Mouse (Mus musculus) hindbrain, embryonic 11.5 days (tissue): ENCODE results near the gene Olfr1057. TPM values are rescaled to one million over a fixed set of nuclear protein-coding genes. Genes with fewer than 3 reads are reported as not detected.

Source experiments
- ATAC-seq: fragments of 200-750 bp; cut with Nextera tagmentation; 2 replicates; pipeline ENCODE4 v1.8.0; 2017; ENCODE audit warnings: mild to moderate bottlenecking, moderate TSS enrichment, moderate library complexity; ENCODE audit not compliant: low FRiP score
- DNase-seq: peaks from one replicate; pipeline ENCODE4 v3.0.0-alpha.2; 2015; ENCODE audit warnings: low spot score
- H3K27ac ChIP-seq: fragments of 300-500 bp; sonication (generic); 2 replicates; pipeline ENCODE4 v1.5.1; 2014; ENCODE audit warnings: mild to moderate bottlenecking, low read depth, low read length
- H3K27me3 ChIP-seq: fragments of 300-500 bp; sonication (generic); 2 replicates; pipeline ENCODE4 v1.6.1; 2014; ENCODE audit warnings: mild to moderate bottlenecking, low read length, moderate library complexity, mixed read lengths; ENCODE audit not compliant: control insufficient read depth, insufficient read depth
- H3K36me3 ChIP-seq: fragments of 300-500 bp; sonication (generic); 2 replicates; pipeline ENCODE4 v1.6.1; 2014; ENCODE audit warnings: mild to moderate bottlenecking, low read length, moderate library complexity, mixed read lengths; ENCODE audit not compliant: control insufficient read depth, insufficient read depth
- H3K4me1 ChIP-seq: fragments of 300-500 bp; sonication (generic); replicated peaks from 2 replicates; pipeline ENCODE4 v1.6.1; 2014; ENCODE audit warnings: low read length, mixed read lengths; ENCODE audit not compliant: control insufficient read depth, insufficient read depth
- H3K4me2 ChIP-seq: fragments of 300-500 bp; sonication (generic); replicated peaks from 2 replicates; pipeline ENCODE4 v1.6.1; 2014; ENCODE audit warnings: mild to moderate bottlenecking, low read depth, low read length
- H3K4me3 ChIP-seq: fragments of 300-500 bp; sonication (generic); 2 replicates; pipeline ENCODE4 v1.5.1; 2014; ENCODE audit warnings: low read depth, low read length
- H3K9ac ChIP-seq: fragments of 300-500 bp; sonication (generic); 2 replicates; pipeline ENCODE4 v1.6.1; 2014; ENCODE audit warnings: low read depth, low read length
- H3K9me3 ChIP-seq: fragments of 300-500 bp; sonication (generic); 2 replicates; pipeline ENCODE4 v1.6.1; 2016; ENCODE audit warnings: low read length; ENCODE audit not compliant: control insufficient read depth
- WGBS: fragments of 180-500 bp; shearing (Covaris S2); extraction: QIAGEN DNeasy Blood & Tissue Kit; methylation state at CpG from one replicate; pipeline ENCODE4 v1.1.7; 2014; 5-methylcytosine and 5-hydroxymethylcytosine counted together
- polyA plus RNA-seq: library from polyadenylated mRNA; unstranded; fragments of >200 nt; fragmentation: Nextera tagmentation; extraction: Ambion mirVana; gene quantifications from 2 replicates; pipeline ENCODE4 v1.2.1, GENCODE M21; 2014

Olfr1057 gene
- polyA plus RNA-seq, 1 experiment from 2014 or later = not detected

- H3K9ac ChIP-seq = no peak within 1 kb of the TSS
- ATAC-seq = no peak
- no peaks in the 10 kb centered on the region for H3K9me3 ChIP-seq
- no peak for DNase-seq
- no peak within 1 kb of the TSS for H3K27ac ChIP-seq
- no peak within 1 kb of the TSS for H3K4me2 ChIP-seq
- no peaks in the 10 kb centered on the region for H3K27me3 ChIP-seq
- H3K4me3 ChIP-seq = no peak within 1 kb of the TSS
- H3K36me3 ChIP-seq = no peaks in the 10 kb centered on the region
- WGBS = 95% methylated on average over 3 of the region's 3 CpGs
- H3K4me1 ChIP-seq = no peaks in the 10 kb centered on the region
These were observed 42.9 kb downstream of the Olfr1057 start, which contains the start of gene Olfr1054 for GRCm38 (mm10) chr2:86335333-86335732. Gene Olfr1054, minus strand, starts transcription at chr2:86335433.

Other genes starting within 250 kb of the Olfr1057 start
- gene Olfr1039, start 242.5 kb downstream of the Olfr1057 start, polyA plus RNA-seq = not detected in 2 replicates
- gene Olfr1040, start 231.7 kb downstream of the Olfr1057 start, polyA plus RNA-seq = not detected in 2 replicates
- not detected in 2 replicates for gene Olfr1042, start 216.6 kb downstream of the Olfr1057 start, polyA plus RNA-seq
- not detected in 2 replicates for gene Olfr1043, start 210.9 kb downstream of the Olfr1057 start, polyA plus RNA-seq
- not detected in 2 replicates for gene Olfr1044, start 200.6 kb downstream of the Olfr1057 start, polyA plus RNA-seq
- gene Olfr52, start 192.7 kb downstream of the Olfr1057 start, polyA plus RNA-seq = not detected in 2 replicates
- not detected in 2 replicates for gene Olfr1045, start 175.4 kb downstream of the Olfr1057 start, polyA plus RNA-seq
- gene Olfr1046, start 159.1 kb downstream of the Olfr1057 start, polyA plus RNA-seq = not detected in 2 replicates
- gene Olfr1047, start 147.0 kb downstream of the Olfr1057 start, polyA plus RNA-seq = not detected in 2 replicates
- gene Olfr1048, start 138.1 kb downstream of the Olfr1057 start, polyA plus RNA-seq = not detected in 2 replicates
- gene Olfr1049, start 120.1 kb downstream of the Olfr1057 start, polyA plus RNA-seq = not detected in 2 replicates
- not detected in 2 replicates for gene Olfr1051, start 99.3 kb downstream of the Olfr1057 start, polyA plus RNA-seq
- not detected in 2 replicates for gene Olfr1052, start 85.9 kb downstream of the Olfr1057 start, polyA plus RNA-seq
- gene Olfr1053, start 63.1 kb downstream of the Olfr1057 start, polyA plus RNA-seq = not detected in 2 replicates
- gene Olfr1054, start 43.0 kb downstream of the Olfr1057 start, polyA plus RNA-seq = not detected in 2 replicates
- not detected in 2 replicates for gene Olfr1055, start 28.1 kb downstream of the Olfr1057 start, polyA plus RNA-seq
- gene Olfr1056, start 15.9 kb downstream of the Olfr1057 start, polyA plus RNA-seq = not detected in 2 replicates
- not detected in 2 replicates for gene Olfr1058, start 10.2 kb upstream of the Olfr1057 start, polyA plus RNA-seq
- gene Olfr1061, start 35.7 kb upstream of the Olfr1057 start, polyA plus RNA-seq = not detected in 2 replicates
- not detected in 2 replicates for gene Olfr1062, start 48.4 kb upstream of the Olfr1057 start, polyA plus RNA-seq
- not detected in 2 replicates for gene Olfr1065, start 72.2 kb upstream of the Olfr1057 start, polyA plus RNA-seq
- not detected in 2 replicates for gene Olfr1066, start 77.9 kb upstream of the Olfr1057 start, polyA plus RNA-seq
- not detected in 2 replicates for gene Olfr228, start 109.0 kb upstream of the Olfr1057 start, polyA plus RNA-seq
- not detected in 2 replicates for gene Olfr1076, start 130.1 kb upstream of the Olfr1057 start, polyA plus RNA-seq
- not detected in 2 replicates for gene Olfr1079, start 164.1 kb upstream of the Olfr1057 start, polyA plus RNA-seq
- not detected in 2 replicates for gene Olfr1080, start 179.8 kb upstream of the Olfr1057 start, polyA plus RNA-seq
- not detected in 2 replicates for gene Olfr1082, start 220.6 kb upstream of the Olfr1057 start, polyA plus RNA-seq